Mouse (Mus musculus) layer of hippocampus, adult 9-10 months (tissue): ENCODE measurements around the gene Zfp276.
A peak's percentile ranks its signal among the peaks of the same experiment; 100 is the strongest.

ENCODE experiments used
- DNase-seq: peaks from one replicate; pipeline ENCODE4 v3.0.0; 2022; ENCODE audit warnings: low spot score

The Zfp276 gene

GRCm38 (mm10) chr8:123290679-123291078 lies 36.7 kb downstream of the Zfp276 start:
- DNase-seq = no peak

- no peak for DNase-seq
Measured at GRCm38 (mm10) chr8:123291716-123292115, 37.7 kb downstream of the Zfp276 start.

- DNase-seq = no peak
Measured at GRCm38 (mm10) chr8:123292281-123292680, 38.3 kb downstream of the Zfp276 start.

- DNase-seq = no peak
Measured at GRCm38 (mm10) chr8:123292785-123293184, 38.8 kb downstream of the Zfp276 start.

- DNase-seq = no peak
Measured at GRCm38 (mm10) chr8:123298301-123298700, 44.3 kb downstream of the Zfp276 start.

GRCm38 (mm10) chr8:123308738-123309137 lies 54.7 kb downstream of the Zfp276 start:
- DNase-seq = no peak

GRCm38 (mm10) chr8:123317781-123318466 lies 63.9 kb downstream of the Zfp276 start:
- no peak for DNase-seq

GRCm38 (mm10) chr8:123318467-123318911 lies 64.5 kb downstream of the Zfp276 start, which contains the start of gene Fanca:
TSS of gene Fanca (minus strand) at chr8:123318576.
- DNase-seq = peak; percentile 69
